Mouse (Mus musculus) heart, adult 2 months (tissue): ENCODE data around the gene Pla2g12b.

Experiments
- CTCF ChIP-seq: fragments of 200-600 bp; IDR thresholded peaks from 2 replicates; pipeline ENCODE4 v1.8.1; 2022; ENCODE audit warnings: antibody characterized with exemption, mild to moderate bottlenecking, moderate library complexity
- POLR2A ChIP-seq: fragments of 200-500 bp; IDR thresholded peaks from 2 replicates; pipeline ENCODE4 v1.6.1; 2011; ENCODE audit warnings: mild to moderate bottlenecking, low read depth, low read length, control low read depth; ENCODE audit not compliant: insufficient read depth

- TF ChIP-seq CTCF (no peak), POLR2A (no peak)
Measured at GRCm38 (mm10) chr10:59402899-59403792, at the start of gene Pla2g12b.
